Mouse (Mus musculus) ES-Bruce4 (cell line): ENCODE results near the gene Mepce.

ENCODE experiments used
- CTCF ChIP-seq: IDR thresholded peaks from one replicate; pipeline ENCODE4 v1.8.1; 2011; ENCODE audit warnings: low read depth, low read length
- EP300 ChIP-seq: IDR thresholded peaks from 2 replicates; pipeline ENCODE4 v1.6.1; 2011; ENCODE audit warnings: low read depth, low read length; ENCODE audit not compliant: insufficient read depth
- POLR2A ChIP-seq: IDR thresholded peaks from one replicate; pipeline ENCODE4 v1.8.1; 2011; ENCODE audit warnings: low read length; ENCODE audit not compliant: insufficient read depth

- TF ChIP-seq CTCF (no peak), EP300 (no peak), POLR2A (no peak)
Observed at GRCm38 (mm10) chr5:137788171-137788570, 716 bp upstream of the Mepce start.
